Mouse (Mus musculus) adrenal gland, postnatal 36 days (tissue): ENCODE results near the gene Ddx41. TPM values are rescaled to one million over a fixed set of nuclear protein-coding genes. Genes with fewer than 3 reads are reported as not detected.

Experiments
- DNase-seq, 2 experiments: peaks; one replicate each; pipeline ENCODE4 v3.0.0; 2021; ENCODE audit warnings: mixed read lengths in 1 of 2
- total RNA-seq, 2 experiments: library from RNA; stranded (reverse); gene quantifications; 2 replicates each; pipeline ENCODE4 v1.2.3; 2021

Gene Ddx41
- total RNA-seq, 2 experiments from 2014 or later, result 47.3 to 51.7 TPM

GRCm38 (mm10) chr13:55542891-55543290 is 6.4 kb upstream of the Ddx41 start:
- no peak for DNase-seq

DNA sequence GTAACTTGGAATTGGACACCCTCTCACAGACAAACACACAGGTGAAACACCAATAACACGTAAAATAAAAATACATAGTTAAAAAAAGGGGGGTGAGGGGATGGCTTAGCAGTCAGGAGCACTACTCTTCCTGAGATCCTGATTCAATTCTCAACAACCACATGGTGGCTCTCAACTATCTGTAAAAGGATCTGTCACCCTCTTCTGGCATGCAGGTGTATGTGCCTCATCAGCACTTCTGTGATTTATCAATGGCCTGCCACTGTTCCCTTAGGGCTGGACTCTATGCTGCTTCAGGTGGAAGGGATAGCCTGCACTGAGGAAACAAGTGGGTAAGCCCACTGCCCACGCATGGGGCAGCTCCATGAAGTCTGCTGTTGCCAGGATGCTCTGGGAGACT is 4.5 kb upstream of the Ddx41 start:
- no peak for DNase-seq

GRCm38 (mm10) chr13:55535796-55536193 is 663 bp downstream of the Ddx41 start:
- DNase-seq, result no peak

DNA sequence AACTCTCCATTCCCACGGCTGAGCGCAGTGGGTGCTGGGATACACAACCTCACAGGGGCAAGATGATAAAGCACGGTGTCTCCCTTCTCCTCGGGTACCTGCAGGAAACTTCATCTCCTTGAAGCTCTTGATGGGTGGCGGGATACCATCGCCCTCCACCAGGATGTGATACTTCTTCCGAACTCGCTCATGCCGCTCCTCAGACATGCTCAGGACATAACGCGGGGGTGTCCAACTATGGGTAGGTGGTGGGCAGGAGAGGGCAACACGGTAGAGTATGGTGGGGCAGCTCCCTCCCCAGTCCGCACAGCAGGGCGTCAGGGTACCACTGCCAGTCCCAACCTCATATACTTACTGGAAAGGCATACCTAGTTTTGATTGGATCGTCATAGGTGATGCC is 1.3 kb downstream of the Ddx41 start:
- DNase-seq, result no peak

DNA sequence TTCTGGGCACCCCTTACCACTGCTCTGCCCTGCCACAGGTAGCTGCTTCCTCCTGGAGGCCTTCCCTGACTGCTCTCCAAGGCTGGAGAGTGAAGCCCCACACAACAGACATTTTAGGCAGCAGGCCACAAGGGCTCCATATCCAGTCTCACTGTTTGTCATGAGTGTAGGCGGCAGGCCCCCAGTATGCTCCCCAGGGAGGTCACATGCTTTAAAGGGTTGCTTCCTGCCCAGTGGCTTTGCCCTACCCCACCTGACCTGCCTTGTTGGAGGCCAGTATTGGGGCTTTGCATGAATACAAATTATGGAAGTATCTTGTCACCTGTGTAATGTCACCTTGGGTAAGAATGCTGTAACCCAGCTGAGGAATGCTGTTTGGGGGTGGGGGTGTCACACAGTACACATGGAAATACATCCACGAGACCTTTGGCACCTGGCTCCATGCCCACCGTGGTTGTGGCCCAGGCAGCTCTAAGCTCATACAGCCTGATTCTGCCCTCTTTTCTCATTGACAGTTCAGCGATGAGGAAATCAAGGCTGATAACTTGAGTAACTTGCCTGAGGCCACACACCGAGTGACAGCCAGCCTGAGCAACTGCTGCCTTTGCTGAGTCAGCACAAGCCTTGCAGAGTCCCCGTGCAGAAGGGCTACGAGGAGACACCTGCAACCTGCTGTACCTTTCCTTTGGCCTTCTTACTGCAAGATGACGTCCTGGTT is 7.1 kb downstream of the Ddx41 start, which contains the start of gene Dok3:
TSS of gene Dok3 (minus strand) at position 99 of the 718 bp plus-strand sequence.
- no peak for DNase-seq

- no peak for DNase-seq
Measured at GRCm38 (mm10) chr13:55527834-55528772, 8.4 kb downstream of the Ddx41 start.

DNA sequence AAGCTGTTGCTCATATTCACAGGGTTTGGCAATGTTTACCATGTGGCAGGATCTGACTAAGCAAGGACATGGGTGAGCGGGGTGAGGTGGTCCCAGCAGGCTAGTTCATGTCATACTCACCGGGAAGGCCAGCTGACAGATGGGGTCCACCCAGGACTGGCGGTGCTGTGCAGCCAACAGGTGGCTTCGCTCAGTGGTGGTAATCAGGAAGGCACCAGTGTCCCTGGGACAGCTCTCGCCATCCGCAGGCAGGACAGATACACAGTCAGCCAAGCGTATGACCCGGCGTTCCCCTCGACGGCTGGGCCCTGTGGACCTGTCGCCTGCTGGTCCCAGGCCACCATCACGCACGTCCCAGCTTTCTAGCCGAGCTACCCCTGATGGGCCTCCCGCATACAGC is 9.2 kb downstream of the Ddx41 start:
- DNase-seq, result no peak

DNA sequence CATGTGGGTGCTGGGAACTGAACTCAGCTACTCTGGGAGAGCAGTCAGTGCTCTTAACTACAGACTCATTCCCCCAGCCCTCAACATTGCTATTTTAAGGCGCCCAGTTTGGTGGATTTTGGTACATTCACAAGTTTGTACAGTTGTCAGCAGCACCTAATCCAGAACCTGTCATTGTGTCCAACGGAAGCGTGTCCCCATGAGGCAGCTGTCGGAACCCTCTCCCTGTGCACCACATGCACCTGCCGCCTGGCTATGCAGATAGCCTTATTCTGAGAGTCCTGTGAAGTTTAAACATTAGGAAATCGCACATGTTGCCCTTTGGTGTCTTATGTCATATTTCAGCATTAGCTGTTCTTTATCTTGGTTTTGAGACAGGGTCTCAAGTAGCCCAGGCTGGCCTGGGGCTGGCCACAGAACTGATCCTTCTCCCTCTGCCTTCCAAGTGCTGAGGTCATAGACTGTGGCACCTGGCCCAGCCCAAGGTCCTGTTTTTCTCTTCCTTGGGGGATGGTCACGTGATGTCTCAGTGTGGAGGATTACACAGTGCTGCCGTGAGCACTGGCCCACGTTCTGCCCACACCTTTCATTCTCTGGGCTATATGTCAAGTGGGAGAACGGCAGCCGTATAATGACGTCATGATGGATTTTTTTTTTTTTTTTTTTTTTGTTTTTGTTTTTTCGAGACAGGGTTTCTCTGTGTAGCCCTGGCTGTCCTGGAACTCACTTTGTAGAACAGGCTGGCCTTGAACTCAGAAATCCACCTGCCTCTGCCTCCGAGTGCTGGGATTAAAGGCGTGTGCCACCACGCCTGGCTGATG is 10.5 kb downstream of the Ddx41 start:
- DNase-seq, result no peak

DNA sequence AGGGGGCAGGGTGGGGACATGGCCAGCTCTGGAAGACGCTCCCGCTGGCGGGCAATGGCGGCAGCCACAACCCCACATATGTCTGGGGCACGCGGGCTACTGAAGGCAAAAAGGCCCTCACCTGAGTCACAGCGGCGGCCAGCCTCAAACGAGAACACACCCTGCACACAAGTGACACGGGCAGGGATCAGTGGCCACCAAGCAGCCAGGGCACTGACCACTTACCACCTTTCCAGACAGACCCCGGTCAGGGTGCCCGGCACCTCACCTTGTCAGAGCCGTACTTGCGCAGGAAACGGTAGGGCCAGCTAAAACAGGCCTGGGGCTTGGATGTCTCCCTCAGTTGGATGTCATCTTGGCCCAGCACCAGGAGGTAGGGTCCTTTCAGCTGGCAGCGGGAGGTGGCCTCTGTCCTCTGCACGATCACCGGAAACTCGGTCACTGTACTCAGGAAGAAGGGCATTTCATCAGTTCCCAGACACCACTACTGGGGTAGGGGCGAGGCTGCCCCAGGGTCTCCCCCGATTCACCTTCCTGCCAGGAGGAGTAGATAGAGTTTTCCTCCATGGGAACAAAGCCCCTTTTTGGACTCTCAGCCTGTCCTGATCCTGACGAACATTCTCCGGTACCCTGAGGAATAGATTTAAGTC is 12.4 kb downstream of the Ddx41 start:
- no peak for DNase-seq

DNA sequence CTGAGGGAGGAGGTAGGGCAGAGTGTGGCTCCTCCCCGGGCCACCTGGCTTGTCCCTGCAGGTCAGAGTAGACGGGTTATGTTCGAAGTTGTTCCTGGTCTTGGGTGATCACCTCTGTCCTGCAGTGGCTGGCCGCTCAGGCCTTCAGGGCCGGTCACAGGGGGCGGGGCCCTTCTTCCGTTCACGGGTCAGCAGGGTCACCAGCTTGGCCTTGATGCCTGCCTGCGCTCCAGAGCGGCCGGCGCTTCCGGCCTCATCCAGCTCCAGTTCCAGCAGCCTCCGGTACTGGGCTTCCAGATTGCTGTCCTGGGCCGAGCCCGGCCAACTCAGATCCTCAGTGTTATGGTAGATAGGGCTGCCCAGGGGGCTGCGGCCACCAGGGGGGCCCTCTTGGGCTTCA is 13.2 kb downstream of the Ddx41 start:
- peak; percentile 65 to 80 for DNase-seq

GRCm38 (mm10) chr13:55522730-55523129 is 13.7 kb downstream of the Ddx41 start:
- DNase-seq, result no peak

DNA sequence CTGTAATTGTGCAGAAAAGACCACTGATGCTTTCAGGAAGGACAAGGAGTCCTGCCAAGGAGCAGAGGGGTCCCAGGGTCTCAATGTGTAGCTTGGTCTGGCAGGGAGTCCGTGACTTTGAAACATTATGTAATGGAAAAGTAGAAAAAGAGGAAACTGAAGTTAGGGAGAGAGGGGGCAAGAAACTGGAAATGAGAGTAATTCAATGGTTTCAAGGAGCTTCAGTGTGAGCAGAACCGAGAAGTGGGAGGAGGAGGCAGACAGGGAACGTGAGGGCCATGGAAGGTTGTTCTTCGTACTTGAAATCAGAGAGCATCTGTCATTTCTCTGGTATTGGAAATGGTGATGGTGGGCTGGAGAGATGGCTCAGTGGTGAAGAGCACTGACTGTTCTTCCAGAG is 16.9 kb downstream of the Ddx41 start:
- no peak for DNase-seq

DNA sequence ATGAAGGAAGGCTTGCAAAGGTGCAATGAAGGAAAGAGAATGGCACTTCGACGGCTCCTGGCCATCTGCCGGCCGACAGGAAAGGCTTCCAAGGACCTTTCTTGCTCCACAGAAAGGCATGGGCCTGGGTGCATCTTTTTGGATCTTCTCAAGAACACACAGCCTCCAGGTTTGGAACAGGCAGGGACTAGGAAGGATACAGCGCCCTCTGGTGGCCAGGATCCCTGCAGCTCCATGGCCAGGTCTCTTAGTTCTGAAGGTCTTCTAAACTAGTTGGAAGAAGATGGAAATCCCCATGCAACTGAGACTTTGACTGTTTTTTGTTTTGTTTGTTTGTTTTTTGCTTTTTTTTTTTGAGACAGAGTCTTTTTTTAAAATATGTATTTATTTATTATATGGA is 19.5 kb downstream of the Ddx41 start:
- DNase-seq, result peak; percentile 91 to 93

DNA sequence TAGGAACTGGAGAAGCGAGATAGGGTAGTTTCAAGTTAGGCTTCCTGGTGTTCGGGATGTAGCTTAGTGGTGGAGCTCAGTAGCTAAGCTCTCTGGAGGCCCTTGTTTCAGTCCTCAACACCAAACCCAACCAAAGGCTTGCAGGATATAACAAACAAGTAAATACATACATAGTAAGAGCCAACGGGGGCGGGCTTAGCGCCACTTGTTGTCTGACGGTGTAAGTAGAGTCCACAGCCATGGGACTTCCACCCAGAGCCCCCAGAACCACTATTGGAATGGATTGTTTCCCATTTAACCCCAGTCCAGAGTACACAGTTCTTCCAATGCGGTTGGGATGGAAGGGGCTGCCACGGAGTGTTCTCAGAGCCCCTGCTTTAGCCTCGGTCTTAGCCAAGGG is 22.6 kb downstream of the Ddx41 start:
- no peak for DNase-seq

GRCm38 (mm10) chr13:55513111-55513748 is 23.2 kb downstream of the Ddx41 start, which contains the start of gene Pdlim7:
Pdlim7 (minus strand) TSS chr13:55513676.
- peak; percentile 91 to 94 for DNase-seq

GRCm38 (mm10) chr13:55512379-55513031 is 24.0 kb downstream of the Ddx41 start:
- DNase-seq, result peak; percentile 49 to 62

DNA sequence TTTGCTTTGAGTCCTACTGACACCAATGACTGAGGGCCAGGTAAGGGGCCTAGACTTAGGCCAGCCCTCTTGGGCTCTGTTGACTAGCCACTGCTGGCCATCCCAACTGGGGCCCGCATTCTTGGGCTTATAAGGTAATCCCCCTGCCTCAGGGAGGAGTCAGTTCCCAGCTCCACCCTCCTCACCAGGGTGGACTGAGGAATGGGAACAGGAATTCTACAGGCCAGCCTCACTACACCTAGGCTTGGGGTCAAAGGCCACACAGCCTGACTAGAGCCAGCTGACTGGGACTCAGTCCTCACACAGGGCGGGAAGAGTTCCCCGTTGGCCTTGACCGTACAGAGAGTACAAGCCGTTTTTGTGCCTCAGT is 25.0 kb downstream of the Ddx41 start:
- no peak for DNase-seq

DNA sequence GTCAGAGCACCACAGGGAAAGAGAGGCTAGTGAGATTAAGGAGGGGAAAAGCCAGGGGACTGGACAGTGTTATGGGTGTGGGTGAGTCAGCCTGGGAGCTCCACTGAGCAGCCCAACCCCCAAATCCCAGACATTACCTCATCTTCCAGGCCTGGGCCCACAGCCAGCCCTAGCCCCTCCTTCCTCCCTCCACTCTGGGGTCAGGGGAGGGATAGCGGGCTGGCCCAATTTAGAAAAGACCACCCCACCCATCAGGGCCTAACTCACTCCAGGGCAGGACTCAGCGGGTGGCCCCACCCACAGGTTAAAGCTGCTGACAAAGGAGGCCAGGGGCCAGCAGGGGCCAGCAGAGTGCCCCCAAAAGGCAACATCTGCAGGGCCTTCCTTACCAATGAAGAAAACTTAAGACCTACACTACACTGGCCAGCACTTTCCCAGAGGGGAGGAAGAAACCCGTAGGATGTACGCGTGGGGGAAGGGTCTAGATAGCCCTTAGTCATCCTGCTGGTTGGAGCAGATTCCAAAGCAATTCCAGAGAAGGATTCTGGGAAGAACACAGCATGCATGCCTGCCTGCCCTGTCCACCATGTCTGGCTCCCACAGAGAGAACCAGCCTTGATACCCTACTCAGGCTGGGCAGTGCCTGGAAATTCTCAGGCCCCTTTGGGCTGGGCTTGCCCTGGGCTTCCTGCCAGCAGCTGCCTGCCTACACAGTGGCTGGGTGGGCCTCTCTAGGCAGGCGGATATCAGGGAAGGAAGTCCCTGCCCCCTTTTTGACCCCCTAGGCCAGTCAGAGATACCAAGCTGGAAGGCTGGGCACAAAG is 25.6 kb downstream of the Ddx41 start:
- DNase-seq, result peak; percentile 69 to 84

- DNase-seq, result no peak
Measured at GRCm38 (mm10) chr13:55510332-55510667, 26.2 kb downstream of the Ddx41 start.

DNA sequence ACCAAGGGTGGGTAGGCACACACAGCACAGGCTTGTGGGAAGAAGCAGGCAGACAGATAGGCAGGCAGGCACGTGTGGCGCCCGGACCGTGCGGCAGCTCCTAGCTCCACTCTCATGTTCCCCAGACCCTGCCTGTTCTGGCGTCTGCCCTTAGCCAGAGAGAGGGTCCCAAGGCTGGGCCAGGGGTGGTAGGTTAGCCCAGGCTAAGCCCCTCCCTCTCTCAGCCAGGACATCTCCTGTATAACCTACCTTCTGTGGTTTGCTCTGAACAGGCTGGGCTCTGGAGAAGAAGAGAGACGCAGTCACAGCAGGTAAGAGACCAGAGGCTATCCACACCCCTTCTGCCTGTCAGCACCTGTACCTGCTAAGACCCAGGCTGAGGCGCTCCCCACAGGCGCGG is 27.9 kb downstream of the Ddx41 start:
- no peak for DNase-seq
